Mouse (Mus musculus) ES-E14 (cell line): Measurements from ENCODE around the gene Ackr3. TPM values are rescaled to one million over a fixed set of nuclear protein-coding genes. Genes with fewer than 3 reads are reported as not detected.

Experiments
- DNase-seq: peaks from one replicate; pipeline ENCODE4 v3.0.0-alpha.2; 2013; ENCODE audit warnings: low read depth, low spot score
- H3K27ac ChIP-seq: 2 replicates; pipeline ENCODE4 v1.5.1; 2012; ENCODE audit warnings: low read depth, mild to moderate bottlenecking, low read length, moderate library complexity, mixed read lengths; ENCODE audit not compliant: poor library complexity, insufficient read depth, severe bottlenecking
- H3K36me3 ChIP-seq: 2 replicates; pipeline ENCODE4 v1.6.1; 2012; ENCODE audit warnings: mild to moderate bottlenecking, low read length, moderate library complexity, mixed read lengths; ENCODE audit not compliant: control insufficient read depth, poor library complexity, insufficient read depth, severe bottlenecking
- H3K4me1 ChIP-seq, 2 experiments: fragments of 150-350 bp in 1 of 2; sonication (generic) in 1 of 2; 2 replicates each; pipeline ENCODE4 v1.6.1; 2012; ENCODE audit warnings: low read length in 2 of 2, mild to moderate bottlenecking in 1 of 2, mixed read lengths in 1 of 2; ENCODE audit not compliant: control insufficient read depth in 2 of 2, insufficient read depth in 2 of 2, poor library complexity in 1 of 2
- H3K4me3 ChIP-seq, 2 experiments: fragments of 150-350 bp in 1 of 2; sonication (generic) in 1 of 2; 2 replicates each; pipeline ENCODE4 v1.5.1; 2012; ENCODE audit warnings: low read length in 2 of 2, low read depth in 1 of 2, mild to moderate bottlenecking in 1 of 2, mixed read lengths in 1 of 2; ENCODE audit not compliant: insufficient read depth in 1 of 2, poor library complexity in 1 of 2, severe bottlenecking in 1 of 2
- H3K9ac ChIP-seq: 2 replicates; pipeline ENCODE4 v1.6.1; 2012; ENCODE audit warnings: low read depth, mild to moderate bottlenecking, low read length, mixed read lengths; ENCODE audit not compliant: poor library complexity, insufficient read depth, severe bottlenecking
- H3K9me3 ChIP-seq: fragments of 150-350 bp; sonication (generic); 2 replicates; pipeline ENCODE4 v1.6.1; 2012; ENCODE audit warnings: low read depth, mild to moderate bottlenecking, low read length; ENCODE audit not compliant: control insufficient read depth, insufficient read depth
- CHD2 ChIP-seq: IDR thresholded peaks from 2 replicates; pipeline ENCODE4 v1.6.1; 2014; ENCODE audit warnings: mild to moderate bottlenecking, low read depth, low read length, inconsistent platforms
- HCFC1 ChIP-seq: IDR thresholded peaks from 2 replicates; pipeline ENCODE4 v1.6.1; 2012; ENCODE audit warnings: low read length, inconsistent platforms, borderline replicate concordance; ENCODE audit not compliant: insufficient read depth
- MAFK ChIP-seq: IDR thresholded peaks from 2 replicates; pipeline ENCODE4 v1.6.1; 2014; ENCODE audit warnings: mild to moderate bottlenecking, low read depth, low read length, inconsistent platforms; ENCODE audit not compliant: insufficient read depth
- ZC3H11A ChIP-seq: IDR thresholded peaks from 2 replicates; pipeline ENCODE4 v1.6.1; 2012; ENCODE audit warnings: low read depth, mild to moderate bottlenecking, inconsistent platforms, low read length, borderline replicate concordance
- ZNF384 ChIP-seq: IDR thresholded peaks from 2 replicates; pipeline ENCODE4 v1.6.1; 2012; ENCODE audit warnings: low read depth, low read length, inconsistent platforms
- in situ Hi-C, 2 experiments: fragments of 600-800 bp; cut with MboI; formaldehyde crosslinking; loops; one replicate each; pipeline ENCODE4 v1.15.1; 2025; ENCODE audit warnings: low sequenced_read_pairs in 2 of 2, inconsistent platforms in 1 of 2; ENCODE audit not compliant: unreplicated experiment in 2 of 2
- total RNA-seq: library from RNA; depleted of rRNA; stranded (reverse); fragments of 300-350 nt; gene quantifications from 2 replicates; pipeline ENCODE4 v1.2.3, GENCODE M21; 2012

The Ackr3 gene
- total RNA-seq, 1 experiment: 2.2 TPM

DNA sequence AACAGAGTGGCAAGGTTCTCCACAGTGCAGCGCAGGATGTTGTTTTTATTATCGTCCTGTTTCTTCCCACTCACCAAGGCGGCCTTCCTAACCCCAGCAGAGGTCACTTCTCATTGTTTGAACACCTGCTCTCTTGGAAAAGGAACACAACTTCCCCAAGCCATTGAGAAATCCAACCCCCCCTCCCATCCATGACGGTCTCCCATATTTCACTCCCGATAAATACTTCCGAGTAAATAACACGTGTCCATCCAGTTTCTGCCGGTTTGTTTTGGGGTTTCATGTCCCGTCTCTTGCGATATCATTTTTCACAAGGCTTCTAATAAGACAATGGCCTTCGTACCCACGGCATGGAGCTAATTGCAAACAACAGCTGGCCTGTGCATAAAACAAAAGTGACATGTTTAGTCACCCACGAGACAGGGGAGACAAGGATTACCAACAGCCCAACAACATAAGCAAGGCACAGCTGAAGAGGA is 41.4 kb upstream of the Ackr3 start:
- Histone ChIP-seq H3K36me3 (no peaks in the 10 kb centered on the region), H3K9ac (no peak overlapping the region), H3K4me3 (no peak overlapping the region), H3K9me3 (no peaks in the 10 kb centered on the region), H3K27ac (no peak overlapping the region), H3K4me1 (no peaks in the 10 kb centered on the region)
- TF ChIP-seq HCFC1 (no peak), ZC3H11A (no peak), ZNF384 (no peak), CHD2 (no peak), MAFK (no peak)
- in situ Hi-C loops: no loop called here
- no peak for DNase-seq

DNA sequence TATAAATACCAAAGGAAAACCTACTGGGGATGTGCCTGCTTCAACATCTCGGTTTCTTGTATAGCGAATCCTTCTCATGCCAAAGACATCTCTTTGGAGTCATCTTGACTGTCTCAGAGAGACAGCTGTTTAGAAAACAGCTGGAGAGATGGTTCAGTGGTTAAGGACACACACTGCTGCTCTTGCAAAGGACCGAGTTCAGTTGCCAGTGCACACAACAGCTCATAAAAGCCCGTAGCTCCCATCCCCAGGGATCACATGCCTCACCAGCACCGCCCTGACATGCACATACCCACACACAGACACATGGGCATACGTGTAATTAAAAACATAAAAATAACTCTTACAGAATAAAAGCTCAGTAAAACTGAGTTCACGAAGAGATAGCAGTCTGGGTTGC is 40.6 kb upstream of the Ackr3 start:
- no peak overlapping the region for H3K27ac ChIP-seq
- no peaks in the 10 kb centered on the region for H3K9me3 ChIP-seq
- in situ Hi-C loops: no loop called here
- no peak overlapping the region for H3K4me3 ChIP-seq
- H3K4me1 ChIP-seq: no peaks in the 10 kb centered on the region
- no peak for TF ChIP-seq ZNF384
- TF ChIP-seq ZC3H11A: no peak
- TF ChIP-seq CHD2: no peak
- TF ChIP-seq MAFK: no peak
- TF ChIP-seq HCFC1: no peak
- DNase-seq: no peak
- H3K9ac ChIP-seq: no peak overlapping the region
- no peaks in the 10 kb centered on the region for H3K36me3 ChIP-seq

DNA sequence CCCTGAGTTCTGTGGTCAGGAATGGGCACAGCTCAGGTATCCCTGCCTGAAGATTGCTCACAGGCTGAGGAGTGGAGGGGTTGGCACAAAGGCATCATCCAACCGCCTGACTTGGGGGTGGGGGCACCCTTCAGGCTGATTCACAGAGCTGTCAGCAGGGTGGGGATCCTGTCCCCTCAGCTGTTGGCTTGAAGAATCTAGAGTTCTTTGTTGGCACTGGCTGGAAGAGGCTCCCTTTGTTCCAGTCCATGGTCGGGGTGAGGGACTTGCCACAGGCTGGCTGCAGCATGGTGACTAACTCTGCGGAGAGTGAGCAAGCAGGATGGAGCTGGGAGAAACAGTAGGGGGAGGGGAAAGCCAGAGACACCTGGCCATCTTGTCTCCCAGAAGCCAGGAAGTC is 39.5 kb upstream of the Ackr3 start:
- Histone ChIP-seq H3K4me1 (no peaks in the 10 kb centered on the region), H3K27ac (no peak overlapping the region), H3K36me3 (no peaks in the 10 kb centered on the region), H3K9me3 (no peaks in the 10 kb centered on the region), H3K9ac (no peak overlapping the region), H3K4me3 (no peak overlapping the region)
- in situ Hi-C loops: no loop called here
- TF ChIP-seq MAFK: no peak
- no peak for TF ChIP-seq CHD2
- TF ChIP-seq ZC3H11A: no peak
- TF ChIP-seq HCFC1: no peak
- no peak for TF ChIP-seq ZNF384
- DNase-seq: no peak

DNA sequence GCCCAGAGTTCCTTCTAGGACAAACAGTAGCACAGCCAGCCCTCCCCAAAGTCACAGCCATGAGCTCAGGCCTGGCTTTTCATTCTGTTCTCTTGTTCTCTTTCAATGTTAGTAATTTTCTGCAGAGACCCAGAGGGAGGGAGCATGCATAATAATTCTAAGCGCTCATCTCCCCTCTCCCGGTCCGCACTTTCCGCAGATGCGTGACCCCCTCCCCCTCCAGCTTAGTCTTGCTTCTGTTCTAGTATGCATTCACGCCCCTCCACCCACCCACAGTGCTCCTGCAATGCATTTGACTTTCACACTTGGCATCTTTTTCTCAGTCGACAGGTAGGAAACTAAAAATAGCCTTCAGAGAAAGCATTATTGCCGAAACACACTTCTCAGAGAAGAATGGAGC is 29.4 kb upstream of the Ackr3 start:
- no peak for DNase-seq
- in situ Hi-C loops: no loop called here
- H3K9ac ChIP-seq: no peak overlapping the region
- H3K36me3 ChIP-seq: no peaks in the 10 kb centered on the region
- no peak for TF ChIP-seq ZC3H11A
- TF ChIP-seq MAFK: no peak
- TF ChIP-seq CHD2: no peak
- no peak for TF ChIP-seq ZNF384
- TF ChIP-seq HCFC1: no peak
- no peaks in the 10 kb centered on the region for H3K9me3 ChIP-seq
- H3K4me3 ChIP-seq: no peak overlapping the region
- no peak overlapping the region for H3K27ac ChIP-seq
- H3K4me1 ChIP-seq: no peaks in the 10 kb centered on the region

DNA sequence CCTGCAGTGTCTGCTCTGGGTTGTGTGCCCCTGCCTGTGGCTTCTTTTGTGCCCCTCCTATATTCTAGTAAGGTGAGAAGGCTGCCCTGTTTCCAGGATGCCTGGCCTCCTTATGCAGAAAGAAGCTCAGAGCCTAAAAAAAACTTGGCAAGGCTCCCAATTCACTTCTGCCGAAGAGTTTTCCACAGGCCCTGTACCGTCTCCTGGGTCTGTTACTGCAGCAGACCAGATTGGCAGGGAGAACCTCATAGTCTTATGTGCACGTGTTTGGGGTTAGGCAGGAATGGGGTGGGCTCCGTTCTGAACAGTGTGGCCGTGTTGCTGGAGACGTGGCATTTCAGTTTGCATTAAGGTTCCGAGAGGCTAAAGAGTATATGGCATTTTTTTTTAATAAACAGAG is 27.6 kb upstream of the Ackr3 start:
- no peak overlapping the region for H3K27ac ChIP-seq
- DNase-seq: no peak
- no peaks in the 10 kb centered on the region for H3K36me3 ChIP-seq
- H3K9me3 ChIP-seq: no peaks in the 10 kb centered on the region
- in situ Hi-C loops: no loop called here
- no peak overlapping the region for H3K9ac ChIP-seq
- H3K4me1 ChIP-seq: no peaks in the 10 kb centered on the region
- TF ChIP-seq ZNF384 (no peak), ZC3H11A (no peak), MAFK (no peak), HCFC1 (no peak), CHD2 (no peak)
- no peak overlapping the region for H3K4me3 ChIP-seq
